Mouse (Mus musculus) liver, embryonic 14.5 days (tissue): ENCODE measurements around the gene Unc13c. TPM values are rescaled to one million over a fixed set of nuclear protein-coding genes. Genes with fewer than 3 reads are reported as not detected.

ENCODE experiments used
- ATAC-seq: fragments of 200-750 bp; cut with Nextera tagmentation; 2 replicates; pipeline ENCODE4 v1.8.0; 2017; ENCODE audit warnings: moderate number of reproducible peaks, mild to moderate bottlenecking, moderate library complexity; ENCODE audit not compliant: insufficient read depth
- DNase-seq, 3 experiments: peaks; one replicate each; pipeline ENCODE4 v3.0.0-alpha.2; 2012 to 2013; ENCODE audit warnings: low read depth in 3 of 3, low spot score in 3 of 3
- H3K27ac ChIP-seq: fragments of 300-500 bp; sonication (generic); 2 replicates; pipeline ENCODE4 v1.5.1; 2014; ENCODE audit warnings: moderate library complexity, mild to moderate bottlenecking, control low read depth, inconsistent platforms
- H3K27me3 ChIP-seq: fragments of 300-500 bp; sonication (generic); 2 replicates; pipeline ENCODE4 v1.6.1; 2014; ENCODE audit warnings: mild to moderate bottlenecking, low read length, moderate library complexity; ENCODE audit not compliant: control insufficient read depth, insufficient read depth
- H3K36me3 ChIP-seq: fragments of 300-500 bp; sonication (generic); replicated peaks from 2 replicates; pipeline ENCODE4 v1.6.1; 2014; ENCODE audit warnings: low read depth; ENCODE audit not compliant: control insufficient read depth, insufficient read depth
- H3K4me1 ChIP-seq, 2 experiments: fragments of 200-500 bp in 1 of 2; fragments of 300-500 bp in 1 of 2; sonication (generic) in 1 of 2; replicated peaks; 2 replicates each; pipeline ENCODE4 v1.6.1; 2012 to 2014; ENCODE audit warnings: antibody characterized with exemption in 1 of 2, inconsistent platforms in 1 of 2, low read length in 1 of 2; ENCODE audit not compliant: control insufficient read depth in 2 of 2, insufficient read depth in 2 of 2
- H3K4me2 ChIP-seq: fragments of 300-500 bp; sonication (generic); 2 replicates; pipeline ENCODE4 v1.6.1; 2014; ENCODE audit warnings: low read depth, mild to moderate bottlenecking, control low read depth, moderate library complexity
- H3K4me3 ChIP-seq, 2 experiments: fragments of 200-500 bp in 1 of 2; fragments of 300-500 bp in 1 of 2; sonication (generic) in 1 of 2; 2 replicates each; pipeline ENCODE4 v1.5.1; 2012 to 2014; ENCODE audit warnings: low read depth in 2 of 2, low read length in 2 of 2, mild to moderate bottlenecking in 2 of 2, control low read depth in 1 of 2, inconsistent platforms in 1 of 2, moderate library complexity in 1 of 2; ENCODE audit not compliant: insufficient read depth in 1 of 2
- H3K9ac ChIP-seq: fragments of 300-500 bp; sonication (generic); replicated peaks from 2 replicates; pipeline ENCODE4 v1.6.1; 2014; ENCODE audit warnings: mild to moderate bottlenecking, control low read depth, moderate library complexity
- H3K9me3 ChIP-seq: fragments of 300-500 bp; sonication (generic); 2 replicates; pipeline ENCODE4 v1.6.1; 2016; ENCODE audit warnings: low read length, mixed read lengths; ENCODE audit not compliant: control insufficient read depth
- CTCF ChIP-seq: IDR thresholded peaks from 2 replicates; pipeline ENCODE4 v1.5.1; 2016; ENCODE audit warnings: antibody characterized with exemption, low read depth, control low read depth
- EP300 ChIP-seq: IDR thresholded peaks from 2 replicates; pipeline ENCODE4 v1.6.1; 2016; ENCODE audit warnings: antibody characterized with exemption, low read depth
- WGBS: fragments of 180-500 bp; shearing (Covaris S2); extraction: QIAGEN DNeasy Blood & Tissue Kit; methylation state at CpG from one replicate; pipeline ENCODE4 v1.1.7; 2014; ENCODE audit not compliant: insufficient replicate concordance; 5-methylcytosine and 5-hydroxymethylcytosine counted together
- polyA plus RNA-seq, 2 experiments: library from polyadenylated mRNA; depleted of rRNA in 1 of 2; stranded (reverse) in 1 of 2; unstranded in 1 of 2; fragments of >200 nt; fragmentation: Nextera tagmentation in 1 of 2; extraction: Ambion mirVana in 1 of 2; gene quantifications; 2 replicates each; pipeline versions ENCODE4 v1.2.1 to v1.2.3; 2012 to 2014

Unc13c gene
- polyA plus RNA-seq, 2 experiments: 0.01 to 0.03 TPM

DNA sequence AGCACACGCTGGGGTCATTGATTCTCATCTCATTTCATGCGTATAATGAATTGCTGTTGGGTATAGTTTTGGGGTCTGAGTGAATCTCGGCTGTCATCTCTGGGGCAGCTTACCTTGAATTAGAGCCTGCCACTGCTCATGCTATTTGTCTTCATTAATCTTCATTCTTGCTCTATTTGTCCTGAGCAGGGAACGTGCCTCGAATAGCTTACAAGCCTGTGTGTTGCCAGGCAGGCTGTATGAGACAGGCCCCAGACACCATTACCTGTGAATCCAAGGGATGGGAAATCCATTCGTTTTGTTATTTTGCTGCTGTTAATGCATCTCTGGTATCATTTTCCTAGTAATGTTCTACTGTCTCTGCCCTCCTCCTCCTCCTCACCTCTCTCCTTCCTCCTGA, 518.8 kb downstream of the Unc13c start:
- no peak for TF ChIP-seq EP300
- no peak for TF ChIP-seq CTCF
- H3K27ac ChIP-seq: no peak overlapping the region
- DNase-seq (no peak), ATAC-seq (no peak)
- H3K9me3 ChIP-seq: no peaks in the 10 kb centered on the region
- 60% methylated on average over 6 of the region's 6 CpGs for WGBS
- H3K27me3 ChIP-seq: no peaks in the 10 kb centered on the region
- no peak overlapping the region for H3K4me2 ChIP-seq
- H3K4me1 ChIP-seq: no peaks in the 10 kb centered on the region
- no peaks in the 10 kb centered on the region for H3K36me3 ChIP-seq
- no peak overlapping the region for H3K9ac ChIP-seq
- no peak overlapping the region for H3K4me3 ChIP-seq

GRCm38 (mm10) chr9:73449216-73449615, 519.5 kb downstream of the Unc13c start:
- ATAC-seq (no peak), DNase-seq (no peak)
- H3K27me3 ChIP-seq: no peaks in the 10 kb centered on the region
- TF ChIP-seq EP300 (no peak), CTCF (no peak; the same call in 1 of the 2 replicates)
- no peak overlapping the region for H3K9ac ChIP-seq
- no peaks in the 10 kb centered on the region for H3K36me3 ChIP-seq
- H3K9me3 ChIP-seq: no peaks in the 10 kb centered on the region
- H3K4me1 ChIP-seq: no peaks in the 10 kb centered on the region
- H3K27ac ChIP-seq: no peak overlapping the region
- no peak overlapping the region for H3K4me3 ChIP-seq
- H3K4me2 ChIP-seq: no peak overlapping the region

DNA sequence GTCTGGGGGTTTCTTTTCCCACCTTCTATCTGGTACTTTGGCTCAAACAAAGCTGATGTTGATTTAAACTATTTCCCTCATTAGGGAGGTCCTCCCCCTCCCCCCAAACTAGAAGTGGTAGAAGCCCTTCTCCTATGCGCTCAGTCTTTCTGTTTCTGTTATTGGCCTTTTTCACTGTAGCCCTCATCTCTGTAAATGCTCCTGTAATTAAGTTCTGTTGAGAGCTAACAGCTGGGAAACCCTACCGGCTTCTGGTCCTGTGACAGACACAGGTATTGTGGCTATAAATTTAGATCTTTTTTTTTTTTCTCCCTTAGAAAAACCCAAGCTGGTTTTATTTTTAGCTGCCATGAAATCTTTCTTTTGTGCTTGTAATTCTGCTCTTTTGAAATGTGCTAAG, 536.8 kb downstream of the Unc13c start:
- no peak for DNase-seq

More for the DNA sequence above, 536.8 kb downstream of the Unc13c start:
- Histone ChIP-seq H3K9ac (no peak overlapping the region), H3K27me3 (no peaks in the 10 kb centered on the region), H3K36me3 (no peaks in the 10 kb centered on the region), H3K4me2 (no peak overlapping the region), H3K4me1 (no peaks in the 10 kb centered on the region), H3K4me3 (no peak overlapping the region), H3K9me3 (no peaks in the 10 kb centered on the region), H3K27ac (no peak overlapping the region)
- ATAC-seq: no peak
- 60% methylated on average over 2 of the region's 2 CpGs for WGBS
- TF ChIP-seq EP300: no peak
- no peak for TF ChIP-seq CTCF

Other genes starting within 250 kb of the Unc13c start
- gene Wdr72, start 141.4 kb upstream of the Unc13c start, polyA plus RNA-seq (2012; rRNA removed): 0.01 TPM in 1 of 2 replicates, not detected in the other
- gene Wdr72, start 141.4 kb upstream of the Unc13c start, polyA plus RNA-seq (2014; fragmentation: Nextera tagmentation; extraction: Ambion mirVana): 0.03 TPM in 1 of 2 replicates, not detected in the other